Mouse (Mus musculus): Measurements from ENCODE around the gene Lrmda.

Lrmda gene

DNA sequence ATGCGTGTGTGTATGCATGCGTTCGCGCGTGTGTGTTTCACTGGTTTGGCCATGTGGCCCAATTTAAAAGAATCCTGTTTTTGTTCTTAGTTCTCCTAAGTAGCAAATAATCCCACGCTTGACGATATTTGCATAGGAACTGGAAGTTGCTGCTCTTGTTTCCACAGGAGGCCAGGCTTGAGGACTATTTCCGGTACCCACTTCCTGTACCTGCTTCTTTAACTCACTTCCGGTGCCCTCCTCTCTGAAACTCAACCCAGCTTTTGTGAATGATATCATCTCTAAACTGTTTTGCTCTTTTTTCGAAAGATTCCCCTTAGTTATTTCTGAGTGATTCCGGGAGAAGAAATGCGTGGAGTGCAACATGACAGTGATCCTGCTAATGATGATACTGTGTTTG lies 236.8 kb downstream of the Lrmda start:
- no peak for DNase-seq (ENCODE audit: low spot score)

DNA sequence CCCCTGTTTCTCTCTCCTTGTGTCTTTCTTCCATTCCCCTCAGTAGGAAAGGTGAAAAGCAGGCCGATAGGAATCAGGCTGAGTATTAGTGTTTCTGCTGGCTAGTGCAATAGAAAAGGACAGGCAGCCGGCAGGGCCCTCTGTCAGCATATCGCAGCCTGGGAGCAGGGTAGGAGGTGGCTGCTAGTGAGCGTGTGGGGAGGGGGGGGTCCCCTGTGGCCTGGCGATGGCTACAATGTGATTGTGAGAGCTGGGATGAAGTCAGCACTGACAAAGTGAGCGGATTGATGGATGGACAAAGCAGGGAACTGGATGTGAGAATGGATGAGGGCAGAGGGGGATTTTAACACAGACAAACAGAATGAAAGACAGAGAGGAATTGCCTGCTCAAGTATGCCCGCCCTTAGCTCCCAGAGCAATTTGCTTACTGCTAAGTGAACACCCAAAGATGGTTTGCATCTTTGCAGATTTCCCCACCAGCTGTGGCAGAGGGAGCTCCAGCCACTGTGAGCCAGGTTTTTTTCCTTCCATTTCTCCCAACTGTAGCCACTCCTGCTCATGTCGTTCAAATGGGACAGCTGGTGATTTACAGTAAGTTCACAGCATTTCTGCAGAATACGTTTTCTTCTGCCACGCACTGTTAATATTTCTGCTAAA lies 240.0 kb downstream of the Lrmda start:
- no peak for DNase-seq (ENCODE audit: low spot score)

DNA sequence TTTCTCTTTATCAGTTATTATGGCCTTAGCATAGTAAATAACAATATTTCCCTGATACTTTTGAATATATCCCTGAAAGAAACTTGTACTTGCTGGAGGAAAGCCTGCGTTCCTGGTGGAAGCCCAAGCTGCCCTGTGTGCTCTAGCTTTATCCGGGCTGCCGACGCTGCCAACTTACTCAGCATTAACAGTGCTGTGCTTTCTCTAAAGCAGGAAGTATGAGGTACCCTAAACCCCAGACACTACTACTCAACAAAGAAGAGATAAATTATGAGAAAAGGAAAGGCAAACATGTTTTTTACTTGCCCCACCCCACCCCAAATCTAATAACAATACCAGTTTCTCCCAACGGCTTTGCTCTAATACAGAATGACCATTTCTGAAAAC lies 240.5 kb downstream of the Lrmda start:
- no peak for DNase-seq (ENCODE audit: low spot score)

DNA sequence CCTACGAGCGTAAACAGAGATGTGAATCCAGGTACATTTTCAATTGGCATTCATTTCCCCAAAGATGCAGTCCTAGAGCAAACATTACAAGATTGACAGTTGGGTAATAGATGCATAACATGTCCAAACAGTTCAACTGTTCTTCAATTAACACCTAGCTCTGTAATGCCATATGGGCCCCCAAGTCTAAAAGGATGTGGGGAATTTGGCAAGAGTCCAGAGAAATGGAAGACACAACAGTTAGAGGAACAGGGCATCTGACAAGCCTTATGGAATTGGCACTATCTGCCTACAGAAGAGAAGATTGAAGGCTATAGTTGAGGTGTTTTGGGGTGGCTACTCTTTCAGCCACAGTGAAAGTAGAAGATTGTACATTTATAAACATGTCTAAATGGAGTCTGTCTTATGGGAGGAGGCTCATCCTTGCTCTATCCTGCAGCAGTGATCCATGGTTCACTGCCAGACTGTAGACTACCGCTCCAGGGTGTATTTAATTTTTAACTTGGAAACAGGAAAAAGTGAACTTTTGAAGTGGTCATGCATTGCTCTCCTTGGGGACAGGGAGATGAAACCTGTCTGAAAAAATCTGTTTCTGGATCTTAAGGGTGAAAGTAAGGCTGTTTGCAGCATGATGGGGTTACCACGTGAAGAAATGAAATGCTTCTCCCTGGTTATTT lies 245.9 kb downstream of the Lrmda start:
- DNase-seq (ENCODE audit: low spot score), result no peak

DNA sequence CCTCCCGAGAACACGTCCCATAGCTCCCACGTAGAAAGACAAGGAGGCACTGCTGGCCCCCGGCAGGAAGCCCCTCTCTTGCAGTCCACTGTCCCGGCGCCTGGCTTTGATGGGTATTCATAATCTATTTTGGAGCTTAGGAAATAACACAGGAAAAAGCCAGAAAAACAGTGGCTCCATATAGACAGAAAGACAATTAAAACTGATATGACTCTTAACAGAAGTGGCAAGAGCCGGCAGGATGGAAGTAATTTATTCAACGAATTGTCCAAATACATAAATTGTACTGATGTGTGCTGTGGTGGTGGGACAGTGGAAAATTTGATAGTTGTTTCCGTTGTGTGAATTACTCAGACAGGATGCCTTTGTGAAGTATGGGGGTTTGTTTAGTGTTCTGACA lies 250.3 kb downstream of the Lrmda start:
- DNase-seq (ENCODE audit: low spot score), result no peak

DNA sequence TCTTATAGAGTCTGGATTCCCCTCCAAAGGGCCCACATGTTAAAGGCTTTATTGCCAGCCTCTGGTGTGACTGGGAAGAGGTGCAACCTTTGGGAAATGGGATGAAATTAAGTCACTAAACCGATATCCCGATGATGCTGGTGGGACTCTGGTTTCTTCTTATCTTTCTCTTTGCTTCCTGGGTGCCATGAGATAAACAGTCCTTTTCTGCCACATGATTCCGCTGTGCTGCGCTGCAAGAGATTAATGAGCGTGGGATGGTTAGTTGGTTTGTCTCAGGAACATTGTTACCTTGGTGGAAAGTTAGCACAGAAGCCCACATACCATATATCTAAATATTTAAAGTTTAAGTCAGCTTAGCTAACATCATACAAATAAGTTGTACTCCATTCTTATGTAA lies 258.5 kb downstream of the Lrmda start:
- no peak for DNase-seq (ENCODE audit: low spot score)

DNA sequence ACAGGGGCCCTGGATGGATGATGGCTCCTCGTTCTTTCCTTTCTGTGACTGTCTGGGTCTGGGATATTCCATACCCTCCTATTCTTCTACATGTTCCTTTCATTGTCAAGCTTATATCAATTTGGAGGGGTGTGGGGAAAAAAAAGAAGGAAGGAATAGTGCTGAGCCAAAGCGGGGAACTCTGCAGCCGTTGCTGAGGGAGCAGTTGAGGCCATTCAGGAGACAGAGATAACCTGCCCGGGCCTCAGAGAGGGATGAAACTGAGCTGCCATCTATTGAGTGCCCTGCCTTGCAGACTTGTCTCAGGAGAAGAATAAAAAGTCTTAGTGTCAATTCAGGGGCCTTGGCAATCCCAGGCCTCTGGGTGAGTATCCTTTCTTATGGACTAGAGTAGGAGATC lies 260.1 kb downstream of the Lrmda start:
- no peak for DNase-seq (ENCODE audit: low spot score)

DNA sequence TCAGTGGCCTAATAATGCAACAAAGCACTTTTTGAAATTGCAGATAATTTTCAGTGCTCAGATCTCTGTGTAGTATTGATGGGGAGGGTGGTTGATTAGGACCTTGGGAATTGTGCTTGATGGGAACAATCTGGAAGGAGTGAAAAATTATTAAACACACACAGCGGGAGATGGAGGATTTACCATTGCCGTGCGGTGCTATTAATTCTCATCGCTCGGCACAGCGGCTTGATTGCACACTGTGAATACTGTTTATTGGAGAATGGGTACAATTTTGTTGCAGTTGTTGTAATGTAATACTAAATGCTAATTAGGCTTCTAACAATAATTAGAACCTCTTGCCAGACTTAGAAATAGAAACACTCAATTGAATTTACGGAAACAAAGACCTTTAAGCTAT lies 262.1 kb downstream of the Lrmda start:
- no peak for DNase-seq (ENCODE audit: low spot score)

DNA sequence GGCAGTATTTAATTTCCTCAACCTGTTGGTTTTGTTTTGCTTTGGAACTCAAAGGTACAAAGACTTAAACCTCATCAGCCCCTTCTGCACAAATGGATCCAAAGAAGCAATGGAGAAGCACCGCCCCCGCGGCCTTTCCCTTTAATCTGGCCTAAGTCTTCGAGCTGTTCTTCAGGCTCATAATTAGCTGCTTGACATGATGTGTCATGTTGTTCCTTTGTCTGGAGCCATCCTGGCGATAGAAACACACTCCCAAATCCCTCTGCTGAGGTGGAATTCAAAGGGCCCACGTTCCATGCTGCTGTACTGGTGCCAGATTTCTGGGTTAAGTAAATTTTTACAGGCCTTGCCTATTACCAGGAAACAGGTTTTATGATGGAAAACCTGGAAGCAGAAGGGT lies 263.3 kb downstream of the Lrmda start:
- no peak for DNase-seq (ENCODE audit: low spot score)

DNA sequence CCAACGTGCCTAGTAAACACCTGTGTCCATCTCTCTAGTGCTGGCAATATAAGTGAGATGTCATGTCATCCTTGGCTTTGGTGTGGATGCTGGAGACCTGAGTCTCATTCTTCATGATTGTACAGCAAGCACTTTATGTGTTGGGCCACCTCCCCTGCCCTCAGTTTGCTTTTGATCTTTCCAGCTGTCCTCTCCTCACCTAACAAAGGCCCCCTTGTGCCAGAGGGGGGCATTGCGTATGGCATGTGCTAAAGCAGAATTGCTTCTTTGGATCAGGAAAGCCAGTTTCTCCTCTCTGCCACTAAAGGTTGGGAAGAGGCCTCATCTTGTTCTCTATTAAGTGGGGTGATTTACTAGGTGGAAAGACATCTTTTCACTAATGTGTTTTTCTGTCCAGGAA lies 264.2 kb downstream of the Lrmda start:
- no peak for DNase-seq (ENCODE audit: low spot score)

DNA sequence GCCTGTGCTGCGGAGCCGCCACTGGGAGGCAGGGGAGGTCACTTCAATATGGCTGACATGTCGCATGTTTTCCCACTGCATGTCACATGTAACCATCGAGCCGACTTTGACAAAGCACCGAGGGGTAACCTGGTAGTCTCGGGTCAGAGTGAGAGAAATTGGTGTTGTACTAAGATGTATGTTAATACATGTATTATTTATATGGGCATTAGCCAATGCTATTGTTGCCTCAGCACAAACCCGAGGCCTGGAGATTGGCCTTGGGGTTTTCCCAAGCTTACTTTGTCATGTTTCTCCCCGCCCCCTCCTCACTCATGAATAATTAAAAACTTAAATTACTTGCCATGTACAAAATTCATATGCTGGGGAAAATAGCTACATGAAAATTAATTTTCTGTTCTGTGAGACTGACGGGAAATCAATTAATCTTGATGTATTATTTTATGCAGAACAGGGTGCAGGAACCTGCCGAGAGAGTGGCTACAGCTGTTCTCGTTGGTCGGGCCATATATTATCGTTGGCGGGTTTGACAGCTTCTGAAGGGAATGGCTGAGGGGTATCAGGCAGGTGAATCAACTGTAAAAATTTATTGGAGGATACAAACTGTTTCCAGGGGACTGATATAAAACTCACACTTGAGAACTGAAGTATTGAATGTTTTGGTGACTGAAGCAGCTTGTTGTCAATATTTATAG lies 265.5 kb downstream of the Lrmda start:
- DNase-seq (ENCODE audit: low spot score), result no peak

DNA sequence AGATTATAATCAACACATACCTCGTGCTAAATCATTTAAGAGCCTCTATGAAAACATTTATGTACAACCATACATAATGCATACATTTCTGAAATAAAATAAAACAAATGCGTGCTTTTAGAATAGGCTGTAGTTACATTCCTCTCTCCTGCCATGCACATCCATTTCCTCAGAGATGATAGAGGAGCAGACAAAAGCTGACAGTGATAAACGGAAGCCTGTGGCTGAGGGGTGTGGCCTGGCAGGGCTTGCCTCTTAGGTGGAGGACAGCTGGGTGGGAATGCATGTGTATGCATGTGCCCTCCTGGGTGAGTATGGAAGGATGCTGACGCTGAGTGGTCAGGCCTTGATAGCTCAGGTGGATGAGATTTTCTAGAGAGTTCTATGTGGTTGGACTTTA lies 266.3 kb downstream of the Lrmda start:
- no peak for DNase-seq (ENCODE audit: low spot score)

DNA sequence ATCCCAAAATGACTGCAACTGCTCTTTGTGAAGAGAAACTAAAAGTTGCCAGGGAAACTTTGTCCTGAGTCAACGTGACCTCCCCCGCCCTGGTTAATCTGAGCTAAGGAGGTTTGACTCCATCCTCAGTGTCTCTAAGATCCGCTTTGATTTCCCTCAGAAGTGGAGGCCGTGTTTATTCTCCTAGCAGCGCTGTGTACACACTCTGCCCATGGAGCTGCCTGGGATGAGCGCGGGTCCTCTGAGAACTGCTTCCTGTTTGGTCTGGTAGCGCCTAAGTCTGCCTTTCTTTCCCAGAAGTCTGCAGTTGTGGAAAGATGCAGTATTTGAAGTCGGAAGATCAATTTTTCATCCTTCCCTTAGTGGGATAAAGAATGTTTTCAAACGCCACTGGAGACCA lies 268.7 kb downstream of the Lrmda start:
- no peak for DNase-seq (ENCODE audit: low spot score)

DNA sequence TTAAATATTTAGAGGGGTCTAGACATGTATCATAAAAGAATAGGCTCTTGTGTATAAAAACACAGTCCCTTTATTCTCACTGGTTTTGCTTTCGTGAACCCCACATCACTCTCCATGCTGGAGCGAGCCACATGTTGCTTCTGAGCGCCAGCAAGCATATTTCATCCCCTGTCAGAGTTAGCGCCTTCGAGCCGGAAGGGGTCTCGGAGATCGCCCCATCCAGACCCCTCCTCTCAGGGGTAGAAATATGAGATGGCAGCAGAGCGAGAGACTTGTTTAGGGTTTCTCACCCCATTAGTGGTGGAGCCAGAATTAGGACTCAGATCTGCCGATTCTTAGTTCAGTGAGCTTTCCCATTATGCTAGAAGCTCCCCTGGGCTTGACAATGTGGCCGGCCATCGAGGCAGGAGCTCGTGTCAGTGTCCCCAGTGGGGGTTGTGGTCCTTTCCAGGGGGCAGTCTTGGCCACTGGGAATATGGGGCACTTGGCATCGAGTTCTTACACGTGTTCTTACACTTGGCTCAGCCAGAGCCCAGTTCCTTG lies 269.9 kb downstream of the Lrmda start:
- no peak for DNase-seq (ENCODE audit: low spot score)

DNA sequence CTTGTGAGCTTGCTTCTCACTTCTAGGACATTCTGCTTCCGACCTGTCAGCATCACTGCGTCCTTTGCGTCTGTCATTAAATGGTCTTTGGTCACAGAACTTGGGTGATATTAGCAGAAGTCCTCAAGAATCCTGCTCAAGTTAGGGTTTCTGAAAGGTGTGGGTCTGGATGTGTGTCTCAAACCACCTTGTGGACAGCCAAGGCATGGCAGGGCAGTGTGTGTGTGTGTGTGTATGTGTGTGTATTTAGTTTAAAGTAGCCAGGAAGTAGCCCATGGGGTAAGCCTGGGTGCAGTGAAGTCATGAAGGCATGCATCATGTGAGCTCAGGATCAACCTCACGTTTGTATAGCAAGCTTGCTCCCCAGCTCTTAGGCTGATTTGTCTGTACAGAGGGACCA lies 274.9 kb downstream of the Lrmda start:
- DNase-seq (ENCODE audit: low spot score), result no peak

DNA sequence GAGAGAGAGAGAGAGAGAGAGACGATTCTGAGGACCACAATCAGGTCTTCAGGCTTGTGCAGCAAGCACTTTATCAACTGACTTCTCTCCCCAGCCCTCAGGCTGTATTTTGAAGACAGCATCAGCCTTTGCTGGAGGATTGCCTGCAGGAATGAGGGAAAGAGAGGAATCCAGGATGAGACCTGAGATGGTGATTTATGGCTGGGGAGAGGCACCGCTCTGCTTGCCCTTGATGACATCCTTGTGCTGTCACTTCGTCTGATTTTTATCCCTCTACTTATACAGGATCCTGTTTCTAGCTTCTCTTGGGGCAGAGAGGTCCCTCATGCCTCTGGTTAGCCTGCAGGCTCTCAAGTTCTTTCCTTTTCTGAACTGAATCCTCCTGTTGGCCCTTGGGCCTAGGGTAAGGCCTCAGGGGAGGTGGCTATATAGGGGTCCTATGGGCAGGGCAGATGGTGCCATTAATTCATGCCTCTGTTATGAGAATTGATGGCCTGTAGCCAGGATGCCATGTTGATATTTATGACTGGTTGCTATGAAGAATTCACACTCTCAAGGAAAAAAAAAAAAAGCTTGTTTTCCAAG lies 277.2 kb downstream of the Lrmda start:
- DNase-seq (ENCODE audit: low spot score), result no peak

DNA sequence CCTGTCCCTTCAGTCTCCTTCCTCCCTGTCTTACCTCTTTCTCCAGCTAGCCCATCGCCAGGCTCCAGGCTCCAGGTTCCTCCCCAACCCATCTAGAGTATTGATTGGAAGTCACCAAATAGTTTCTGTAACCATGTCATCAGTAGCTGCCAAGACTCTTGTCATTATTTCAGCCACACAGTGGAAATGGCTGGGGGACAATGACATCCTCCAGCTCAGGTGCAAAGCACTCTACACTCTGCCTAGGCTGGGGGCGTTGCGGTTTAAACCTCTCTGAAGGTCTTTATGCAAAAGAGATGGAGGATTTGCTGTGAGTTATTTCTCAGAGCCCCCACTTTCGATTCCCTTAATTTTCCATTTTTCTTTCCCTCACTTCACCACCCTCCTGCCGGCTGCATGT lies 287.2 kb downstream of the Lrmda start:
- DNase-seq (ENCODE audit: low spot score), result no peak

DNA sequence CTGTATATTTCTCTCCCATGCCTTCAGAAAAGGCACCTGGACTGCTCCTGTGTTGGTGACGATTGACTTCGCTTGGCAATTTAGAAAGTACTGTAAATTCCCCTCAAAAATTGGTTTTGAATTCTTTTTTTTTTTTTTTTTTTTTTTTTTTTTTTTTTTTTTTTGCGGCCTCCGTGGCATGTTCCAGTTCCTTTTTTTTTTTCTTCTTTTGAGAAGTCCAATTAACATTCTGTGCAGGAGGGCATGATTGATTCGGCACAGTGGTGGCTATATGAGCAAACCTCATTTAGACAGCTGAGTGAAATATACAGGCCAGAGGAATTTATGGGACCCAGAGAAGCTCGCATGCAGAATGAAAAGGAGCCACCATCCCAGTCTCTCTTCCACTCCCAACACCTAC lies 288.5 kb downstream of the Lrmda start:
- DNase-seq (ENCODE audit: low spot score), result no peak

DNA sequence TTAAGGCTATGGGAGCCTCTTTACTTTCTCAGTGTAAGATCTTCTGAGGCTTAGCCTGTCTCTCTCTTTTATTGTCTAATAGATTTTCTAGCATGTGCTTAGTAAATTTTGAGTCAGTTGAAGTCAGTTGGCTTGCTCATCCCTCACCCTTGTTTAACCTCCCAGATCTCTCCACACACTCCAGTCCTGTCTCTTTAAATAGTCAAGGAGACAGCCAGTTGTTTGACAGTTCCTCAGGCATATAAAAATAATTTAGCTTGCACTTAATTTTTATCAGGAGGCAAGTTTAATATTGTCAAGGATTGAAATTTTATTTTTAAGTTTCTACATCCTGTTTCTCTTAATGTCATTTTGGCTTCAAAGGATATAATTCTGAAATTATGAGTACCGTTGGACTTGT lies 303.5 kb downstream of the Lrmda start:
- DNase-seq (ENCODE audit: low spot score), result no peak

DNA sequence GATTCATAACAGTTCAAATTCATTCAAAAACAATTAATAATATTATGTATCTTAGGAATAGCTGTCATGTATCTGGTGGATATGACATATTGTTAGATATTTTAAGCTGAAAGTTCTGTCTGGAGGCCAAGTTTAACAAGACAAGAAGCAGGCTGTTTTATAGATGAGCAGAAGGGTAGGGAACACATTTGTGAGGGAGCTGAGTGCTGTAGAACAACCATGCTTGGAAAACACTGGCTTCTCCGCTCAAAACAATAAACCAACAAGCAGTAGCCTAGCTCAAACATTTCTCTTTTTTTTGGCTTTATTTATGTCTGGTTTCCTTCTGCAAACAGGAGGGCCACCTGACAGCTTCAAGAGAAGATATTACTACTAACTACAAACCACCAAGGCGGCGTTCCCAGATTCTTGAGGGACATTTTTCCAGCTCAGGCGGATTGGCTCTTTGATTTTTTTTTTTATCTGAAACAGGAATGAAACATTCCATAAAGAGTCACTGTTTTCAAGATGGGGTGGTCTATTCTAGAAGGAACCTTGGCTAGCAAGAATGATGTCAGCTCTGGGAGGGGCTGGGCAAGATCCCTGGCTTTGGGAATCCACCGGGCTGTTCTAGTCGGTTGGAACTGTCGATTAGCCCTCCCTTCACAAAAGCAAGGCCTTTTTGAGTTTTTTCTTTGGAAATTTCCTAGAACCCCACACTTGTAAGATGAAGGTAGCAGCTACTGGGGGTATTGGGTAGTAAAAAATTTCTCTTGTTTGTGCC lies 304.2 kb downstream of the Lrmda start:
- DNase-seq (ENCODE audit: low spot score), result no peak

DNA sequence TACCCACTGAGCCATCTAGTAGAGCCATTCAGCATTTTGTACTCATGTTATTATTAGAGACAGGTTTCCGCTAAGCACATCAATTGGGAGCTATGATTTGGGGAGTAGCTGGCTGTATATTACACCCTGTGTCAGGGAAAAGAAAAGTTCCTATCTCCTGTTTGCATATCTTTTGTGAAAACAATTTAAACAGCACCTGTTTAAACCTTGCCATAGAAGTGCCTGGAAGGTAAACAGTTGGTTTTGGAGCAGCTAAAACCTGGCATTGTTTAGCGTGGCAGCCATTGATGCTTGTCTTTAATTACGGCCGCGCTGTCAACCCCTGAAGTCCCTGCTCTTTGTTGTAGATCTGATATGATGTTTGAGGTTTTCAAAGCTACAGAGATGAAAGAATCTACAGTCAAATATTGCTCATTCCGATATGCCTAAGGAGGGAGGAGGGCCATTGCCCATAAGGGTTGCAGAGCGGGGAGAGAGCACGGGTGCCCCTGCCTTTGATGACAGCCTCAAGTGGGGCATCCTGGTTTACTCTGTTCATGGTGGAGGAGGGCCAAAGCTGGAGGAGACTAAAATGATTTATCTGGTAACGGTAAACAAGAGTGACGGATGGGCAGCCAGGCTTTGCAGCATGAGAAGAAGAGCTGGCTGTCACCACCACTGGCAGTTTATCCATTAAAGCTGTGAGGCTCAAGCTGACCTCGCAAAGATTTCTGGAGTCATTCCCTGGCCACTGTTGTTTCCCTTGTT lies 306.9 kb downstream of the Lrmda start:
- DNase-seq (ENCODE audit: low spot score), result no peak

DNA sequence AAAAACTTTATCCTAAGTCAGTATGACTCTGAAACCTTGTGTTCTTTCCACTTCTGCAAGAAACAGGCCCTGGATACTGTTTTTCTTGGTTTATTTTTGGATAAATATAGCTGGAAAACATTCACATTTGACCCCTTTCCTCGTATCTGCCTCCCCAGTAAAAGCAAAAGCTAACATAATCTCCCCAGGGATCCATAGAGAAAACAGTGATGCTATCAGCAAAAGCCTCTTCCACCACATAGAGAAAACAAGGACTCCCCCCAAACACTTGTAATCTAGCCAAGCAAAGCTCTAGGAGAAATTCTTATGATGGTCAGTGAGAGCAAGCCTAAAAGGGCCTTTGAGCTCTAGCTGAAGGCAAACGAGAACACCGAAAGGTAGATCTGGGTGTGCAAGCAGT lies 309.7 kb downstream of the Lrmda start:
- no peak for DNase-seq (ENCODE audit: low spot score)

Data from spleen, adult 12 weeks (tissue).